Mouse (Mus musculus): ENCODE data around the gene Sestd1. TPM values are rescaled to one million over a fixed set of nuclear protein-coding genes. Genes with fewer than 3 reads are reported as not detected.

Sestd1 gene
- polyA plus RNA-seq, 1 experiment from 2014 or later, result 27.3 TPM

GRCm38 (mm10) chr2:77212885-77213284 lies 67.5 kb downstream of the Sestd1 start:
- Histone ChIP-seq H3K9me3 (ENCODE audit: control insufficient read depth, low read length) (no peaks in the 10 kb centered on the region), H3K27me3 (ENCODE audit: control insufficient read depth, insufficient read depth, low read length) (no peaks in the 10 kb centered on the region), H3K4me3 (ENCODE audit: low read depth, low read length) (no peak overlapping the region), H3K36me3 (ENCODE audit: control insufficient read depth, insufficient read depth, low read length) (0 out of 2 replicates have a peak, but pooled peaks cover 3% of the 10 kb centered on the region), H3K27ac (ENCODE audit: low read depth, low read length) (no peak overlapping the region), H3K4me1 (replicated peaks; ENCODE audit: control insufficient read depth, insufficient read depth, low read length) (no peaks in the 10 kb centered on the region), H3K9ac (ENCODE audit: low read depth, low read length) (no peak overlapping the region), H3K4me2 (replicated peaks; ENCODE audit: low read depth, low read length) (no peak overlapping the region)
- DNase-seq (ENCODE audit: low spot score) (no peak), ATAC-seq (ENCODE audit: low FRiP score) (no peak)
- WGBS, result 74% methylated on average over 5 of the region's 5 CpGs

- H3K9me3 ChIP-seq (ENCODE audit: control insufficient read depth, low read length), result no peaks in the 10 kb centered on the region
- peaks cover 7% of the 10 kb centered on the region; the same call in 1 of the 2 replicates for H3K36me3 ChIP-seq (ENCODE audit: control insufficient read depth, insufficient read depth, low read length)
- WGBS, result 95% methylated on average over 3 of the region's 3 CpGs
- H3K4me2 ChIP-seq (replicated peaks; ENCODE audit: low read depth, low read length), result no peak overlapping the region
- H3K9ac ChIP-seq (ENCODE audit: low read depth, low read length), result no peak overlapping the region
- no peaks in the 10 kb centered on the region for H3K27me3 ChIP-seq (ENCODE audit: control insufficient read depth, insufficient read depth, low read length)
- no peak overlapping the region for H3K4me3 ChIP-seq (ENCODE audit: low read depth, low read length)
- DNase-seq (ENCODE audit: low spot score) (no peak), ATAC-seq (ENCODE audit: low FRiP score) (no peak)
- no peaks in the 10 kb centered on the region for H3K4me1 ChIP-seq (replicated peaks; ENCODE audit: control insufficient read depth, insufficient read depth, low read length)
- H3K27ac ChIP-seq (ENCODE audit: low read depth, low read length), result no peak overlapping the region
These were observed 73.4 kb downstream of the Sestd1 start for GRCm38 (mm10) chr2:77206951-77207350.

DNA sequence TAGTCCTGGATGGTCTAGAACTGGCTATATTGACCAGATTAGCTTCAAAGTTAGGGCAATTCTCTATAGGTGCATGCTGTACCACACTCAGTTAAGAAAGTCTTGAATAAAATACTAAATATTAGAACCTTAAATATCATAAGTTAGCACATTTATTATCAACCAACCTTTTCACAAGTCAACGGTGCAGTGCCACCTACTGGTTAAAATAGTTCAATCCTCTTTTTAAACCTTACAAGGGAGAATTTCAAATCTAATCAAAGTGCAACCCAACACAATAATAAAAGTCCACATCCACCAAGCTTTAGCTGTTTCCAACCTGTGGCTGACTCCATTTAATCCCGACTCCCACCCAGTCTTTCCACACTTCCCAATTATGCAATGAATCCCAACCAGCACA lies 76.5 kb downstream of the Sestd1 start:
- Histone ChIP-seq H3K9ac (ENCODE audit: low read depth, low read length) (no peak overlapping the region), H3K27ac (ENCODE audit: low read depth, low read length) (no peak overlapping the region), H3K4me3 (ENCODE audit: low read depth, low read length) (no peak overlapping the region), H3K4me1 (replicated peaks; ENCODE audit: control insufficient read depth, insufficient read depth, low read length) (no peaks in the 10 kb centered on the region), H3K9me3 (ENCODE audit: control insufficient read depth, low read length) (no peaks in the 10 kb centered on the region), H3K4me2 (replicated peaks; ENCODE audit: low read depth, low read length) (no peak overlapping the region), H3K36me3 (ENCODE audit: control insufficient read depth, insufficient read depth, low read length) (peaks cover 3% of the 10 kb centered on the region; the same call in 1 of the 2 replicates), H3K27me3 (ENCODE audit: control insufficient read depth, insufficient read depth, low read length) (no peaks in the 10 kb centered on the region)
- WGBS, result 63% methylated on average over 2 of the region's 2 CpGs
- ATAC-seq (ENCODE audit: low FRiP score), result no peak
- DNase-seq (ENCODE audit: low spot score), result peak; percentile 44

DNA sequence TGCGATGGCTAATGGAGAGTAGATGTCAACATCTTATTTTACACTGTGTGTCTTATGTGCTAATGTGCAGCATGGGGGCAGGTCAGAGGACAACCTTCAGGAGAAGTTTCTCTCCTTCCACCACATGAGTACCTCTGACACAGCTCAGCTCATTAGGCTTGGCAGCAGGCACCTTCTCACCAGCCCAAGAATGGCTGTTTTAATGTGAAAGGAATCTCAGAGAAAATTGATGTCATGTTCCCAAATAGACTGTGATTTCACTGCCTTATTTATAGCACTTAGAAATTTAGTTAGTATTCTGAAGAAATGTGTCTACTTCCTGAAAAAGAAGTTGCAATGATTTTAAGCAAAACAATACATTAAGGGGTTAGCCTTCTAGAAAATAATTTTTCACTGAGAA lies 78.5 kb downstream of the Sestd1 start:
- WGBS, result 93% methylated on average over 1 of the region's 1 CpGs
- DNase-seq (ENCODE audit: low spot score) (no peak), ATAC-seq (ENCODE audit: low FRiP score) (no peak)
- no peak overlapping the region for H3K9ac ChIP-seq (ENCODE audit: low read depth, low read length)
- no peaks in the 10 kb centered on the region for H3K27me3 ChIP-seq (ENCODE audit: control insufficient read depth, insufficient read depth, low read length)
- no peaks in the 10 kb centered on the region for H3K4me1 ChIP-seq (replicated peaks; ENCODE audit: control insufficient read depth, insufficient read depth, low read length)
- H3K27ac ChIP-seq (ENCODE audit: low read depth, low read length), result no peak overlapping the region
- no peak overlapping the region for H3K4me2 ChIP-seq (replicated peaks; ENCODE audit: low read depth, low read length)
- H3K36me3 ChIP-seq (ENCODE audit: control insufficient read depth, insufficient read depth, low read length), result peaks cover 3% of the 10 kb centered on the region; the same call in 1 of the 2 replicates
- H3K4me3 ChIP-seq (ENCODE audit: low read depth, low read length), result no peak overlapping the region
- no peaks in the 10 kb centered on the region for H3K9me3 ChIP-seq (ENCODE audit: control insufficient read depth, low read length)

DNA sequence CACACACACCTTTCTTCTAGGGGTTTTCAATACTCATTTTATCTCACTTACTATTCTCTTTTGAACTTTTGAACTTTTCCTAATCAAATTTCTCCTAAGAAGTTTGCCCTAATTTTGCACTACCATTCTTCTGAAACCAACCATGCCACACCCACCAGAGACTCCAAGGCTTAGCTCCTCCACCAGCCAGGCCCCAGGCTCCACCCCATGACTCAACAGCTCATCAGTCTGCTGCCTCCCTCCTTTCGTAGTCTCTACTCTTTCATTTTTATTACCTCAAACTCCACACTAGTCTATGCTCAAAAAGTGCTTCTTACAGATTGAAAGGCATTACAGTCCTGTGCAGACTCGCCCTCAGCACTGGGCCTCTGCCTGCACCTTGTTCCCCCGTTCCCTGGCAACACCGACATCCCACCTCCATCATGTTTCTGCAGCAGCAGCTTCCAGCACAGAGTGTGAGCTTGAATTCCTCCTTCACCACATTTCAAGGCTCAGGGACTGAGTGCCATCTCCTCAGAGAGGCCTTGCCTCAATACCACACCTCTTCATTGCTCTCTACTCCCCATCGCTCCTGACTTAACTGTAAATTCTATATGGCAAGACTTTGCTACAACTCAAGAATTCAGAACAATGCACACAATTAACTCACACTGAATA lies 79.3 kb downstream of the Sestd1 start:
- Histone ChIP-seq H3K9ac (ENCODE audit: low read depth, low read length) (no peak overlapping the region), H3K4me1 (replicated peaks; ENCODE audit: control insufficient read depth, insufficient read depth, low read length) (no peaks in the 10 kb centered on the region), H3K9me3 (ENCODE audit: control insufficient read depth, low read length) (no peaks in the 10 kb centered on the region), H3K4me2 (replicated peaks; ENCODE audit: low read depth, low read length) (no peak overlapping the region), H3K27ac (ENCODE audit: low read depth, low read length) (no peak overlapping the region), H3K4me3 (ENCODE audit: low read depth, low read length) (no peak overlapping the region), H3K27me3 (ENCODE audit: control insufficient read depth, insufficient read depth, low read length) (no peaks in the 10 kb centered on the region), H3K36me3 (ENCODE audit: control insufficient read depth, insufficient read depth, low read length) (peaks cover 3% of the 10 kb centered on the region; the same call in 1 of the 2 replicates)
- WGBS, result 93% methylated on average over 5 of the region's 5 CpGs
- ATAC-seq (ENCODE audit: low FRiP score), result no peak
- no peak for DNase-seq (ENCODE audit: low spot score)

- WGBS, result 95% methylated on average over 4 of the region's 4 CpGs
- Histone ChIP-seq H3K27me3 (ENCODE audit: control insufficient read depth, insufficient read depth, low read length) (no peaks in the 10 kb centered on the region), H3K36me3 (ENCODE audit: control insufficient read depth, insufficient read depth, low read length) (peaks cover 3% of the 10 kb centered on the region; the same call in 1 of the 2 replicates), H3K4me3 (ENCODE audit: low read depth, low read length) (no peak overlapping the region), H3K9ac (ENCODE audit: low read depth, low read length) (no peak overlapping the region), H3K27ac (ENCODE audit: low read depth, low read length) (no peak overlapping the region), H3K9me3 (ENCODE audit: control insufficient read depth, low read length) (no peaks in the 10 kb centered on the region), H3K4me1 (replicated peaks; ENCODE audit: control insufficient read depth, insufficient read depth, low read length) (no peaks in the 10 kb centered on the region), H3K4me2 (replicated peaks; ENCODE audit: low read depth, low read length) (no peak overlapping the region)
- DNase-seq (ENCODE audit: low spot score) (no peak), ATAC-seq (ENCODE audit: low FRiP score) (no peak; the same call in 1 of the 2 replicates)
These were observed 80.0 kb downstream of the Sestd1 start for GRCm38 (mm10) chr2:77200379-77200778.

GRCm38 (mm10) chr2:77198246-77198645 lies 82.1 kb downstream of the Sestd1 start:
- H3K4me1 ChIP-seq (replicated peaks; ENCODE audit: control insufficient read depth, insufficient read depth, low read length), result no peaks in the 10 kb centered on the region
- WGBS, result 73% methylated on average over 5 of the region's 5 CpGs
- H3K27ac ChIP-seq (ENCODE audit: low read depth, low read length), result no peak overlapping the region
- peaks cover 3% of the 10 kb centered on the region; the same call in 1 of the 2 replicates for H3K36me3 ChIP-seq (ENCODE audit: control insufficient read depth, insufficient read depth, low read length)
- H3K4me2 ChIP-seq (replicated peaks; ENCODE audit: low read depth, low read length), result no peak overlapping the region
- no peaks in the 10 kb centered on the region for H3K9me3 ChIP-seq (ENCODE audit: control insufficient read depth, low read length)
- DNase-seq (ENCODE audit: low spot score) (no peak), ATAC-seq (ENCODE audit: low FRiP score) (no peak)
- H3K9ac ChIP-seq (ENCODE audit: low read depth, low read length), result no peak overlapping the region
- H3K4me3 ChIP-seq (ENCODE audit: low read depth, low read length), result no peak overlapping the region
- H3K27me3 ChIP-seq (ENCODE audit: control insufficient read depth, insufficient read depth, low read length), result no peaks in the 10 kb centered on the region

DNA sequence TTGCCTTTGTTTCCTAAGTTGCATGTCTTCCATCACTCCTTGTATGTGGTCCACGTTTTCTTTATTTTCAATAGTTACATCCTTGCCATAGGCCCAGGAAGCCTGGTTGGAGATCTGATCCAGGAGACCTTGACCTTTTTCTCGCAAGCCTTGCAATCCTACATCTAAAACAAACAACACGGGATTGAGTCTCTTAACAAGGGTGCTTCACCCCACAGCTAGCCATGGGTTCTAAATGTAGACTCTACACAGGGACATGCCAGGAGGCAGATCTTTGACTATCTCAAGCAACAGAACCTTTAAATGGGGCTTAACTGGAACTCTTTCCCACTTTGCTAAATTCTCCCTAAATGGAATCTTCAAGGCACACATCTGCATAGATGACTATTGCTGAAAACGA lies 83.6 kb downstream of the Sestd1 start:
- ATAC-seq (ENCODE audit: low FRiP score) (no peak), DNase-seq (ENCODE audit: low spot score) (no peak)
- no peak overlapping the region for H3K4me2 ChIP-seq (replicated peaks; ENCODE audit: low read depth, low read length)
- no peaks in the 10 kb centered on the region for H3K4me1 ChIP-seq (replicated peaks; ENCODE audit: control insufficient read depth, insufficient read depth, low read length)
- 93% methylated on average over 4 of the region's 4 CpGs for WGBS
- H3K4me3 ChIP-seq (ENCODE audit: low read depth, low read length), result no peak overlapping the region
- no peaks in the 10 kb centered on the region for H3K9me3 ChIP-seq (ENCODE audit: control insufficient read depth, low read length)
- no peak overlapping the region for H3K9ac ChIP-seq (ENCODE audit: low read depth, low read length)
- no peak overlapping the region for H3K27ac ChIP-seq (ENCODE audit: low read depth, low read length)
- no peaks in the 10 kb centered on the region for H3K27me3 ChIP-seq (ENCODE audit: control insufficient read depth, insufficient read depth, low read length)
- no peaks in the 10 kb centered on the region for H3K36me3 ChIP-seq (ENCODE audit: control insufficient read depth, insufficient read depth, low read length)

- H3K4me3 ChIP-seq (ENCODE audit: low read depth, low read length), result no peak overlapping the region
- DNase-seq (ENCODE audit: low spot score), result no peak
- WGBS, result 93% methylated on average over 5 of the region's 5 CpGs
- H3K4me2 ChIP-seq (replicated peaks; ENCODE audit: low read depth, low read length), result no peak overlapping the region
- no peak for ATAC-seq (ENCODE audit: low FRiP score)
- H3K27me3 ChIP-seq (ENCODE audit: control insufficient read depth, insufficient read depth, low read length), result no peaks in the 10 kb centered on the region
- no peak overlapping the region for H3K9ac ChIP-seq (ENCODE audit: low read depth, low read length)
- H3K27ac ChIP-seq (ENCODE audit: low read depth, low read length), result no peak overlapping the region
- no peaks in the 10 kb centered on the region for H3K36me3 ChIP-seq (ENCODE audit: control insufficient read depth, insufficient read depth, low read length)
- H3K4me1 ChIP-seq (replicated peaks; ENCODE audit: control insufficient read depth, insufficient read depth, low read length), result no peaks in the 10 kb centered on the region
- no peaks in the 10 kb centered on the region for H3K9me3 ChIP-seq (ENCODE audit: control insufficient read depth, low read length)
These were observed 85.3 kb downstream of the Sestd1 start for GRCm38 (mm10) chr2:77195056-77195455.
